Mouse (Mus musculus): ENCODE measurements at regions not wholly inside any gene's neighbourhood (a gene's known extent, or its start where the extent isn't known, plus 50 kb on each side); places are given as distances from the start of the nearest gene placed in this dataset.

DNA sequence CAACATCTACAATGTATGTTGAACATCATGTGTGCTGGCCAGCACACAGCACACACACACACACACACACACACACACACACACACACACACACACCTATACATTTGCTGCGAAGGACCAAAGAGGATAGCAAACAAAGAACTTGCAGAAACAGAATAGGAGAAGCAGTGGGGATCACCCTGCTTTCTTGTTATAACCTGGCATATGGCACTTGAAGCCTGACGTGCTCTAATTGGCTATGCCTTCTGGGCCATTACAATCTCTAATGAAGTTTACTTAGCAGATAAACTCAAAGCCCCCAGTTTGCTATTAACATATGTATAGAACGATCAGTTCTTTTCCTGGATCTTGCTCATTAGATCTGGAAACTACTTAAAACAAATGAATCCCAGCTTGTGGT, 407.2 kb downstream of the Ipmk start:
- DNase-seq = no peak

DNA sequence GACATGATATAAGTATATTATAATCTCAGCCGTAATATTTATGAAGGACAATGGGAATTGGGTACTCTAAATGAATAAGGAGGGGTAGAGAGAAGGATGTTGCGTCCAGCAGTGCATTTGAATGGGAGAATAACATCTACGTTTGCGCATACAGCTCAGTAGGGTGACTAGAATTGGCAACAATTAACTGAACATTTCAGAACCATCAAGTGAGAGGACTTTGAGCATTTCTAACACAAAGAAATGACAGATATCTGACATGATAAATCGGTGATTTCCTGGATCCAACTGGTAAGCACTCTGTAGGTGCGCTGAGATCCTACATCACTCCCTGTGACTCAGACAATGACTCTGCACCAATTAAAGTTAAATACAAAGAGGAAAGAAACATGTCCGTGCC, 431.3 kb downstream of the Ipmk start:
- DNase-seq = no peak

DNA sequence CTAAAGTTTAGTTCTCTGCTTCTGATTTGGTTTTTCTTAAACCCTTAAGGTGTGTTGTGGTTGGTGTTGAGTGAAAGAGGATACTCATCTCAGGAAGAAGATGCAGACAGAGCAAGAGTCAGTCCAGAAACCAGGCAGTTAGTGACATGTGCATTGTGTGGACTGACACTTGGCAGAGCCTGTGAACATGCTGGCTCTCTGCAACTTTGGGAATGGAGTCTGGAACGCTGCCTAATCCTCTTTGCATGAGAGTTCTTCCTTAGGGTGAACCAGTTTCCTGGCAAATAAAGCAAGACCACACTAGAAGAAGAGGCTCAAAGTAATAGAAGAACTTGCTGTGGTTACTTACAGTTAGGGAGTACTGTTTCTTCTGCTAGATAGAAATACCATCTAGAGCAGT, 441.7 kb downstream of the Ipmk start:
- DNase-seq = peak; percentile 31

DNA sequence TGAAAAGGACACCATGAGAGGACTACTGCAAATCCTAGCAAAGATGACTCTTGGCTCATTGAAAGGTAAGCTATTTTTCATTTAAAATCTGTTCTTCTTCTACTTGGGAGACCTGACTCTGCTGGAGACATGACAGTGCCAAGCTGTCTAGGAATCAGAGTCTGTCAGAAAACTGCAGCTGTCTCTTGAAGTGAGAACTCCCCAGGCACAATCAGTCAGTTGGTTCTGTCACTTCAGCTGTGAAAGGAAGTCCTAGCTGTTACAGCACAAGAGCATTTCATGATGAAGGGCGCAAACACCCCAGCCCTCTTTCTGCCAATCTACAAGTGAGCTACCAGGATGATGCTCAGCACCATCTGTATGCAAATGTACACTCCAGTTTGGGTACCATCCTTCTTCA, 442.4 kb downstream of the Ipmk start:
- DNase-seq = no peak

DNA sequence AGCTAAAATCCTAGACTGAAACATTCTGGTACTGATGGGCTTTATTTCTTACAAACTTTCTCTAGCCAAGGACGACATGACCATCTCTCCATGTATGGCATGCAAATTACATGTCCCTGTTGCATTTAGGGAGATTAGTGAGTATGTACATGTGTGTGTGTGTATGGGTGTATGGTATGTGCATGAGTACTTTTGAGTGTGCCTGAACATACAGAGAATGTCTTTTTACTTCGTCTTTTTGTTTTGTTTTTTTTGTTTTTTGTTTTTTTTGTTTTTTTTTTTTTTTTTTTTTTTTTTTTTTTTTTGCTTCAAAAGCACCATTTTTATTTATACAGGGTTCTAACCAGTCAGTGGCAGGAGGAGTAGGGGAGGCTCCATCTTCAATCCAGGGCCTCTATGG, 451.1 kb downstream of the Ipmk start:
- DNase-seq = no peak

DNA sequence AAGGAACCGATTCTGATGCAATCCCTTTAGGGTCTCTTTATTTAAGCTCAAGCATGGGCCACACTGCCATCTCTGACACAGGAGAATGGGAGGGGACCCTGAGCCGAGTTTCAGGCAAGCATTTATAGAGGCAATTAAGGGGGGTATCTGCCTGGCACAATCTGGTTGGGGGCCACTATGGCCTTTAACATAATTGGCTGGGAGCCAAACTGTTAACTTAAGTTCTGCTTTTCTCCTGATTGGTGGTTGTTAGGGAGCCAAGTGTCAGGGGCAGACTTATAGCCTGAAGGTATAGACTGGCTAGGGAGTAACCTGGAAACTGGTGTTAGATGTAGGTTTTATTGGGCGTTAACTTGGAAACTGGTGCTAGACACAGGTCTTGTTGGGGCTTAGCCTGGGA, 454.9 kb downstream of the Ipmk start:
- no peak for DNase-seq

DNA sequence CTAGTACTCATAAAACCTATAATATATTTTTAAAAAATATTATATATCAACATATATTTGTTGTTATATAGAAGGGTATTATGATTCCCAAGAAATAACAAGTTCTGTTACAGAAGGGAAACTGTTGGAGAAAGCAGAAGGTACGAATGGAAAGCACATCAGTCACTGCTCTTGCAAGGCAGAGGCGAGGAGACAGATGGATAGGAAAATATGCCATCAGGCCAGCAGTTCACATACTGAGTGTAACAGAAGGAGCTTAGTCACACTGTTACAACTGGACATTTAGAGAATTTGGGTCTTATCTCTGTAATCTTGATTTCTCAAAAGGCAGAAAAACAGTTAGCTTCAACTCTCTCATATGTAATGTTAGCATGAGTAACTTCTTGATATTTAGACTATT, 485.1 kb downstream of the Ipmk start:
- DNase-seq = no peak

DNA sequence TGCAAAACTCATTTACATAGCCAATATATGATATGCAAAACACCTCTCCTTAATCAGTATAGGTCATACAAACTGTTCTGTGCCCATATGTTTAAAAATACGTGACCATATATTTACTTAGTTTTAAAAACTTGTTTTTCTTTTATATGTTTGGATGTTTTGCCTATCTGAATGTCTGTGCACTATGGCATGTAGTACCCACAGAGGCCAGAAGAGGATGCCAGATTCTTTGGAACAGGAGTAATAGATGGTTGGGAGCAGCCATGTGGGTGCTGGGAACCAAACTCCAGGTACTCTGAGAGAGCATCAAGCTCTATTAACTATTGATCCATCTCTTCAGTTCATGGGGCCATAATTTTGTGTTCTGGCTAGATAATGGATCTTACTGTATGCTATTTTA, 487.5 kb downstream of the Ipmk start:
- no peak for DNase-seq

DNA sequence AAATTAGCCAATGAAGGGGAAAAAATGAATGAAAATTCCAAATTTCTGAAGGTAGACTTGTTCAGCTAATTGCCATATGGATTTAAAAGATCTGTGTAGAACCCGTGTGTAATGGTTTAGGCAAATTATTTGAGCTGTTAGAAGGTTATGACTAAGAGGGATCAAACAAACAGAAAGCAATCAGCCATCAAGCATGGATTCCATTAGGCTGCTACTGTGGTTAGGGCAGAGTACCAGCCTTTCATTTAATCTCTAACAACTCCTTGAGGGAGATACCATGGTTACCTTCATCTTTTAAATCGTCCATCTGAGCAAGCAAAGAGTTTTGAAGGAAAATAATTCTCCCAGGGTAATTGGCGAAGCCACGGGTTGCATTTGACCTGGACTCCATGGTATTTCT, 509.5 kb downstream of the Ipmk start:
- DNase-seq = no peak

DNA sequence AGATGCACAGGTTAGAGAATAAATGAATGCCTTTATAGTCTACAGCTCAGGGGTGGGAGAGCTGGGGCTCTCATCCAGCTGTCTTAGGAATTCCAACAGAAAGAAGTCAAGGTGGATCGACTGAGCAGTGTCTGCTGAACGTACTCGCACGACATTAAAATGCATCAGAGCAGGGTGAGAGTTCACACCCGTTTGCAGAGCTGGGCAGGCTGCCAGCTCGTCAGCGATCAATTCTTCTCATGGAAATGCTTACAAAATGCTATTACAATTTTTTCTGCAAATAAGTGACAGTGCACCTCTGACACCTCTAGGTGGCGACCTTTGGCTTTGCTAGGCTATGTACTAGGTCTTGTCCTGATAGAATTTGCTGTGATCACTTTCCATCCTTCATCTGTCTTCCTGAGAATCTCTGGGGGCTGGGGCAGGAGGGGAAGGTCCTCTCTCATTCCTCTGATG, 510.0 kb downstream of the Ipmk start:
- peak; percentile 17 for DNase-seq

DNA sequence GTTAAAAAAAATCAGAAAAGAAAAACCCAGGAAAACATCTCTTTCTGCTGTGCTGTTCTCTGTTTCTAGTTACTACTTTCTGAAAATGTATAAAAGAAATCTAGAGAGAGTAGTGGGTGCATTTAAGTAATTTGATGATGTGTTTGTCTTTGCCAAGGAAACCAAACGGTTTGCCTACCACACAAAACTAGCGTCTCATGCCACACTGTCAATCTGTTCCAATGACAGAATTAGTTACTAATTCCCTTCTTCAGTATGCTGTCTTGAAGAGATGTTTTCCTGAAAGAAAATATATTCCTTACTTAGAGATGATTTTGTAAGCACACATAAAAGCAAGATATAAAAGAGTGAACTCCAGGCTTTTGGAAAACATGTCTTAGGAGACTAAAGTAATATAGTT, 546.2 kb downstream of the Ipmk start:
- no peak for DNase-seq

DNA sequence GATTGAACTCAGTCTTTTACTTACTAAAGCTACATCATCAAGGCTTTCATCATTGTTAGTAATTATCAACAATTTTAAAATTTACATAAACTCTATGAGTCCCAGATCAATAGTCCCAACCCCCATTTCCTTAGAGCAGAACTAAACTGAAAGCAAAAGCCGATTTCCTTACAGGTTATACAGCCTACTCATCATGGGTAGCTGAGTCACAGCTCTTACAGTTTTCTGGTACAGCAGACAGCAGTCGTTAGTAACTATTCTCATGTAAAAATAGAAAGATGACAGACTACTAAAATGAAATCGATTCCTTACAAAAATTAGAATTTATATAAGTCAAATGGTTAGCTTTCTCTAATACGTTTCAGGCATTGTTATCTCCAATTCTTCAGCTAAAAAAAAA, 557.5 kb downstream of the Ipmk start:
- no peak for DNase-seq

Measured in lung, postnatal 10 days (tissue).